Mouse (Mus musculus) liver, embryonic 16.5 days (tissue): ENCODE data around the gene Cfap65. TPM values are rescaled to one million over a fixed set of nuclear protein-coding genes. Genes with fewer than 3 reads are reported as not detected.

Experiments used
- ATAC-seq: fragments of 200-750 bp; cut with Nextera tagmentation; 2 replicates; pipeline ENCODE4 v1.8.0; 2017; ENCODE audit warnings: low read depth, mild to moderate bottlenecking, moderate number of reproducible peaks, moderate library complexity
- H3K27ac ChIP-seq: fragments of 300-500 bp; sonication (generic); 2 replicates; pipeline ENCODE4 v1.5.1; 2014; ENCODE audit warnings: mild to moderate bottlenecking, low read length
- H3K27me3 ChIP-seq: fragments of 300-500 bp; sonication (generic); 2 replicates; pipeline ENCODE4 v1.6.1; 2014; ENCODE audit warnings: low read depth, low read length, mixed read lengths; ENCODE audit not compliant: control insufficient read depth, insufficient read depth
- H3K36me3 ChIP-seq: fragments of 300-500 bp; sonication (generic); 2 replicates; pipeline ENCODE4 v1.6.1; 2014; ENCODE audit warnings: mild to moderate bottlenecking; ENCODE audit not compliant: control insufficient read depth, insufficient read depth
- H3K4me1 ChIP-seq: fragments of 300-500 bp; sonication (generic); 2 replicates; pipeline ENCODE4 v1.6.1; 2014; ENCODE audit warnings: low read depth, low read length, mixed read lengths; ENCODE audit not compliant: control insufficient read depth
- H3K4me2 ChIP-seq: fragments of 300-500 bp; sonication (generic); 2 replicates; pipeline ENCODE4 v1.6.1; 2014; ENCODE audit warnings: low read depth, low read length, mixed read lengths
- H3K4me3 ChIP-seq: fragments of 300-500 bp; sonication (generic); 2 replicates; pipeline ENCODE4 v1.5.1; 2014; ENCODE audit warnings: low read depth, mild to moderate bottlenecking, low read length
- H3K9ac ChIP-seq: fragments of 300-500 bp; sonication (generic); 2 replicates; pipeline ENCODE4 v1.6.1; 2014; ENCODE audit warnings: low read depth, low read length
- H3K9me3 ChIP-seq: fragments of 300-500 bp; sonication (generic); replicated peaks from 2 replicates; pipeline ENCODE4 v1.6.1; 2016; ENCODE audit warnings: low read length; ENCODE audit not compliant: control insufficient read depth
- WGBS: fragments of 180-500 bp; shearing (Covaris S2); extraction: QIAGEN DNeasy Blood & Tissue Kit; methylation state at CpG from one replicate; pipeline ENCODE4 v1.1.7; 2014; ENCODE audit not compliant: insufficient replicate concordance; 5-methylcytosine and 5-hydroxymethylcytosine counted together
- polyA plus RNA-seq: library from polyadenylated mRNA; unstranded; fragments of >200 nt; fragmentation: Nextera tagmentation; extraction: Ambion mirVana; gene quantifications from 2 replicates; pipeline ENCODE4 v1.2.1, GENCODE M21; 2015

Gene Cfap65
- polyA plus RNA-seq, 1 experiment from 2014 or later, result not detected

- no peak for ATAC-seq
- Histone ChIP-seq H3K36me3 (no peaks in the 10 kb centered on the region), H3K4me2 (0 out of 2 replicates have a peak overlapping the region, but pooled peaks have one; percentile 18), H3K9me3 (no peaks in the 10 kb centered on the region), H3K4me1 (no peaks in the 10 kb centered on the region), H3K27ac (no peak overlapping the region), H3K27me3 (peaks cover 58% of the 10 kb centered on the region), H3K4me3 (no peak overlapping the region), H3K9ac (no peak overlapping the region)
- WGBS, result 4% methylated on average over 41 of the region's 41 CpGs
These were observed 12.7 kb upstream of the Cfap65 start for GRCm38 (mm10) chr1:74947986-74948670.

GRCm38 (mm10) chr1:74941651-74942360, 6.4 kb upstream of the Cfap65 start:
- Histone ChIP-seq H3K36me3 (no peaks in the 10 kb centered on the region), H3K9me3 (no peaks in the 10 kb centered on the region), H3K27ac (no peak overlapping the region), H3K4me2 (no peak overlapping the region), H3K4me1 (no peaks in the 10 kb centered on the region), H3K9ac (no peak overlapping the region), H3K27me3 (no peaks in the 10 kb centered on the region), H3K4me3 (no peak overlapping the region)
- ATAC-seq, result no peak
- WGBS, result 38% methylated on average over 12 of the region's 12 CpGs

GRCm38 (mm10) chr1:74939762-74940161, 4.4 kb upstream of the Cfap65 start:
- H3K9ac ChIP-seq, result no peak overlapping the region
- 11% methylated on average over 3 of the region's 3 CpGs for WGBS

GRCm38 (mm10) chr1:74936221-74936830, 927 bp upstream of the Cfap65 start:
- WGBS, result 37% methylated on average over 12 of the region's 12 CpGs
- H3K4me3 ChIP-seq, result no peak overlapping the region
- H3K27me3 ChIP-seq, result no peaks in the 10 kb centered on the region
- no peak overlapping the region for H3K4me2 ChIP-seq
- ATAC-seq, result no peak
- H3K36me3 ChIP-seq, result no peaks in the 10 kb centered on the region
- no peak overlapping the region for H3K9ac ChIP-seq
- H3K27ac ChIP-seq, result no peak overlapping the region
- H3K9me3 ChIP-seq, result no peaks in the 10 kb centered on the region
- H3K4me1 ChIP-seq, result no peaks in the 10 kb centered on the region

More at GRCm38 (mm10) chr1:74939762-74940161, 4.4 kb upstream of the Cfap65 start:
- no peak overlapping the region for H3K4me3 ChIP-seq
- no peak overlapping the region for H3K4me2 ChIP-seq
- no peaks in the 10 kb centered on the region for H3K4me1 ChIP-seq
- no peaks in the 10 kb centered on the region for H3K27me3 ChIP-seq
- H3K36me3 ChIP-seq, result no peaks in the 10 kb centered on the region
- H3K27ac ChIP-seq, result no peak overlapping the region
- no peak for ATAC-seq
- no peaks in the 10 kb centered on the region for H3K9me3 ChIP-seq

GRCm38 (mm10) chr1:74927621-74928296, 7.6 kb downstream of the Cfap65 start:
- Histone ChIP-seq H3K27ac (no peak overlapping the region), H3K27me3 (no peaks in the 10 kb centered on the region), H3K36me3 (no peaks in the 10 kb centered on the region), H3K4me3 (no peak overlapping the region), H3K4me2 (no peak overlapping the region), H3K4me1 (no peaks in the 10 kb centered on the region), H3K9me3 (no peaks in the 10 kb centered on the region), H3K9ac (no peak overlapping the region)
- 60% methylated on average over 9 of the region's 9 CpGs for WGBS
- ATAC-seq, result no peak

- 33% methylated on average over 6 of the region's 6 CpGs for WGBS
- no peak for ATAC-seq
- no peak overlapping the region for H3K9ac ChIP-seq
- no peaks in the 10 kb centered on the region for H3K9me3 ChIP-seq
- H3K27me3 ChIP-seq, result no peaks in the 10 kb centered on the region
- H3K4me1 ChIP-seq, result no peaks in the 10 kb centered on the region
- no peak overlapping the region for H3K27ac ChIP-seq
- H3K4me2 ChIP-seq, result no peak overlapping the region
- no peaks in the 10 kb centered on the region for H3K36me3 ChIP-seq
- H3K4me3 ChIP-seq, result no peak overlapping the region
These were observed 8.7 kb downstream of the Cfap65 start for GRCm38 (mm10) chr1:74926721-74927120.

- Histone ChIP-seq H3K27ac (no peak overlapping the region), H3K4me1 (no peaks in the 10 kb centered on the region), H3K9me3 (no peaks in the 10 kb centered on the region), H3K4me2 (no peak overlapping the region), H3K4me3 (no peak overlapping the region), H3K9ac (no peak overlapping the region), H3K27me3 (no peaks in the 10 kb centered on the region), H3K36me3 (no peaks in the 10 kb centered on the region)
- no peak for ATAC-seq
- WGBS, result 54% methylated on average over 4 of the region's 4 CpGs
These were observed 10.9 kb downstream of the Cfap65 start for GRCm38 (mm10) chr1:74924464-74924863.

- H3K9me3 ChIP-seq, result no peaks in the 10 kb centered on the region
- H3K4me2 ChIP-seq, result no peak overlapping the region
- no peaks in the 10 kb centered on the region for H3K36me3 ChIP-seq
- H3K9ac ChIP-seq, result no peak overlapping the region
- H3K27ac ChIP-seq, result no peak overlapping the region
- no peaks in the 10 kb centered on the region for H3K4me1 ChIP-seq
- H3K4me3 ChIP-seq, result no peak overlapping the region
- ATAC-seq, result no peak
- 19% methylated on average over 13 of the region's 13 CpGs for WGBS
- no peaks in the 10 kb centered on the region for H3K27me3 ChIP-seq
These were observed 19.7 kb downstream of the Cfap65 start for GRCm38 (mm10) chr1:74915706-74916105.
